Mouse (Mus musculus) kidney, adult 11 months (tissue): ENCODE measurements around the gene Slc22a3.

Experiments
- DNase-seq: peaks from one replicate; pipeline ENCODE4 v3.0.0; 2022

Slc22a3 gene

GRCm38 (mm10) chr17:12507654-12508204 is at the start of gene Slc22a3:
Slc22a3 (minus strand) TSS chr17:12507704.
- no peak for DNase-seq

GRCm38 (mm10) chr17:12534353-12535145 is 27.0 kb upstream of the Slc22a3 start:
- DNase-seq: peak; percentile 70

GRCm38 (mm10) chr17:12532115-12532514 is 24.6 kb upstream of the Slc22a3 start:
- peak; percentile 45 for DNase-seq

GRCm38 (mm10) chr17:12530081-12530480 is 22.6 kb upstream of the Slc22a3 start:
- DNase-seq: peak; percentile 57

GRCm38 (mm10) chr17:12529384-12529985 is 22.0 kb upstream of the Slc22a3 start:
- DNase-seq: no peak

GRCm38 (mm10) chr17:12519089-12519488 is 11.6 kb upstream of the Slc22a3 start:
- no peak for DNase-seq

GRCm38 (mm10) chr17:12518194-12518593 is 10.7 kb upstream of the Slc22a3 start:
- no peak for DNase-seq

GRCm38 (mm10) chr17:12513997-12514396 is 6.5 kb upstream of the Slc22a3 start:
- DNase-seq: no peak

GRCm38 (mm10) chr17:12513107-12513923 is 5.8 kb upstream of the Slc22a3 start:
- DNase-seq: no peak

- no peak for DNase-seq
These were observed 3.7 kb upstream of the Slc22a3 start for GRCm38 (mm10) chr17:12511193-12511592.

GRCm38 (mm10) chr17:12508376-12508775 is 872 bp upstream of the Slc22a3 start:
- no peak for DNase-seq

GRCm38 (mm10) chr17:12506903-12507563 is 471 bp downstream of the Slc22a3 start:
- peak; percentile 8 for DNase-seq

GRCm38 (mm10) chr17:12505708-12506107 is 1.8 kb downstream of the Slc22a3 start:
- DNase-seq: no peak

GRCm38 (mm10) chr17:12499426-12499825 is 8.1 kb downstream of the Slc22a3 start:
- DNase-seq: no peak

GRCm38 (mm10) chr17:12495558-12495957 is 11.9 kb downstream of the Slc22a3 start:
- no peak for DNase-seq

- DNase-seq: no peak
These were observed 15.9 kb downstream of the Slc22a3 start for GRCm38 (mm10) chr17:12491591-12491990.

- DNase-seq: no peak
These were observed 17.6 kb downstream of the Slc22a3 start for GRCm38 (mm10) chr17:12489888-12490287.

GRCm38 (mm10) chr17:12485657-12486056 is 21.8 kb downstream of the Slc22a3 start:
- DNase-seq: no peak

GRCm38 (mm10) chr17:12479416-12479815 is 28.1 kb downstream of the Slc22a3 start:
- DNase-seq: no peak

GRCm38 (mm10) chr17:12474509-12475083 is 32.9 kb downstream of the Slc22a3 start:
- no peak for DNase-seq

GRCm38 (mm10) chr17:12472547-12472946 is 35.0 kb downstream of the Slc22a3 start:
- no peak for DNase-seq

- no peak for DNase-seq
These were observed 38.8 kb downstream of the Slc22a3 start for GRCm38 (mm10) chr17:12468745-12469144.
